Mouse (Mus musculus) ovary, postnatal 10 days (tissue): ENCODE data around the gene Olfr120.
"Not testable (repeated sequence)": the region's sequence is repeated elsewhere in the genome, so short reads cannot be mapped to it uniquely, and the experiment has no call there.

Source experiments
- DNase-seq: peaks from one replicate; pipeline ENCODE4 v3.0.0; 2022; ENCODE audit warnings: low spot score

Olfr120 gene

GRCm38 (mm10) chr17:37721508-37721907, at the start of gene Olfr120:
TSS of gene Olfr120 (plus strand) at chr17:37721808.
- DNase-seq: no peak

- not testable (repeated sequence) for DNase-seq
These were observed 25.3 kb upstream of the Olfr120 start, which contains the start of gene Olfr119 for GRCm38 (mm10) chr17:37696264-37696663. TSS of gene Olfr119 (plus strand) at chr17:37696564.

- DNase-seq: no peak
These were observed 16.5 kb downstream of the Olfr120 start for GRCm38 (mm10) chr17:37738070-37738469.

GRCm38 (mm10) chr17:37768307-37768706, 46.7 kb downstream of the Olfr120 start, which contains the start of gene Olfr122:
TSS of gene Olfr122 (plus strand) at chr17:37768607.
- no peak for DNase-seq
